Comparison of ENCODE assay signal across 8 mouse cellular contexts in the genomic region with DNA sequence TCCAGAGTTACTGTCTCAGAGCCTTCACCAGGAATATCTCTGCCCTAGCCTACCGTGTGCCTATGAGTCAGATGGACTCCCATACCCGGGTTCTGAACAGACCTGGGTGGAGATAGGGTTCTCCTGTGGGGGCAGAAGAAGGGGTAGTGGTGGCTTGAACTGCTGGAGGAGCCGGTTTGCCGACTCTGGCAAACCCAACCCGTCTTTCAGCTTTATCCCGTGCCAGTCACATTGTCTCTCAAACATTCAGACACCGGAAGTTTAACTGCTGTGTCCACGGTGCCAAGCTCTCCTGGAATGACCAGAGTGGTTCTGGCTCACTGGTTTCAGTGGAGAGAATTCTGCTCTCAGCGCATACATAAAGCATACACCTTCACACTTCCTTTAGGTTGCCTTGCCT. TPM values are rescaled to one million over a fixed set of nuclear protein-coding genes. Genes with fewer than 3 reads are reported as not detected.
DNase-seq lines count a peak whose midpoint lies in the region; ATAC-seq and TF ChIP-seq lines count a peak whose summit lies in the region.

No protein-coding gene starts in this region.

- H3K27me3 ChIP-seq in thymus, adult 2 months (ENCODE audit: control insufficient read depth, insufficient read depth, low read length): no peaks in the 10 kb centered on the region
- H3K27me3 ChIP-seq in limb, embryonic 14.5 days (ENCODE audit: control insufficient read depth, insufficient read depth, low read length): no peaks in the 10 kb centered on the region
- no peaks in the 10 kb centered on the region for H3K27me3 ChIP-seq in stomach, embryonic 16.5 days (ENCODE audit: control insufficient read depth, insufficient read depth, low read length)

- H3K36me3 ChIP-seq in thymus, adult 2 months (ENCODE audit: control insufficient read depth, insufficient read depth, low read length): no peaks in the 10 kb centered on the region
- no peaks in the 10 kb centered on the region for H3K36me3 ChIP-seq in limb, embryonic 14.5 days (ENCODE audit: control insufficient read depth, insufficient read depth, low read length)
- H3K36me3 ChIP-seq in stomach, embryonic 16.5 days (ENCODE audit: control insufficient read depth, insufficient read depth, low read length): no peaks in the 10 kb centered on the region

- no peak for TF ChIP-seq POLR2A in thymus, adult 2 months (IDR thresholded peaks at IDR 0.05; ENCODE audit: control insufficient read depth, extremely low read depth, insufficient read depth, low read length, poor library complexity)
- no peak for TF ChIP-seq POLR2A in limb, embryonic 14.5 days (IDR thresholded peaks at IDR 0.05; ENCODE audit: borderline replicate concordance, extremely low read depth, insufficient read depth, insufficient read length)

- H3K4me3 ChIP-seq in thymus, adult 2 months (ENCODE audit: control insufficient read depth, insufficient read depth, low read length): peak overlapping the region; percentile 88
- peak overlapping the region; percentile 90 for H3K4me3 ChIP-seq in limb, embryonic 14.5 days (replicated peaks; ENCODE audit: low read length)
- H3K4me3 ChIP-seq in stomach, embryonic 16.5 days (replicated peaks; ENCODE audit: low read length): peak overlapping the region; percentile 86

- peaks cover 41% of the 10 kb centered on the region for H3K4me1 ChIP-seq in thymus, adult 2 months (replicated peaks; ENCODE audit: control insufficient read depth, insufficient read depth, low read length)
- H3K4me1 ChIP-seq in limb, embryonic 14.5 days (ENCODE audit: control insufficient read depth, insufficient read depth, low read length): peaks cover 21% of the 10 kb centered on the region
- peaks cover 25% of the 10 kb centered on the region for H3K4me1 ChIP-seq in stomach, embryonic 16.5 days (ENCODE audit: control insufficient read depth, insufficient read depth, low read length)

- H3K27ac ChIP-seq in thymus, adult 2 months (ENCODE audit: control insufficient read depth, insufficient read depth, low read length): no peak overlapping the region
- H3K27ac ChIP-seq in limb, embryonic 14.5 days (replicated peaks; ENCODE audit: low read depth, low read length): no peak overlapping the region
- peak overlapping the region; percentile 83 for H3K27ac ChIP-seq in stomach, embryonic 16.5 days (ENCODE audit: low read length)

- peak; percentile 85 for DNase-seq in heart, adult 11 months
- no peak for DNase-seq in heart, adult 8-10 months (ENCODE audit: low spot score)
- DNase-seq in thymus, adult 2 months: no peak
- DNase-seq in thymus, postnatal 14 days: no peak
- no peak for DNase-seq in limb, embryonic 14.5 days (ENCODE audit: low spot score)
- no peak for DNase-seq in embryo, embryonic 10 days (ENCODE audit: low spot score)
- DNase-seq in cerebellum, adult 9-10 months: no peak

- no peak overlapping the region for H3K9ac ChIP-seq in limb, embryonic 14.5 days (ENCODE audit: low read depth, low read length, severe bottlenecking)
- H3K9ac ChIP-seq in stomach, embryonic 16.5 days (ENCODE audit: low read length): peak overlapping the region; percentile 93; the same call in 1 of the 2 replicates

- WGBS in thymus, adult 2 months: 84% methylated on average over 9 of the region's 9 CpGs
- 75% methylated on average over 9 of the region's 9 CpGs for WGBS in limb, embryonic 14.5 days
- 61% methylated on average over 9 of the region's 9 CpGs for WGBS in stomach, embryonic 16.5 days

- no peaks in the 10 kb centered on the region for H3K9me3 ChIP-seq in limb, embryonic 14.5 days (ENCODE audit: control insufficient read depth, low read length)
- no peaks in the 10 kb centered on the region for H3K9me3 ChIP-seq in stomach, embryonic 16.5 days (replicated peaks; ENCODE audit: control insufficient read depth, low read length)

- no peak for TF ChIP-seq CTCF in thymus, adult 2 months (IDR thresholded peaks at IDR 0.05; ENCODE audit: borderline replicate concordance, control insufficient read depth, extremely low read depth, insufficient read depth, low read length, poor library complexity)

- H3K4me2 ChIP-seq in limb, embryonic 14.5 days (replicated peaks; ENCODE audit: low read depth, low read length, severe bottlenecking): peak overlapping the region; percentile 90
- H3K4me2 ChIP-seq in stomach, embryonic 16.5 days (ENCODE audit: low read depth, low read length): peak overlapping the region; percentile 92

- no peak for ATAC-seq in limb, embryonic 14.5 days (ENCODE audit: low FRiP score, low read depth)
- ATAC-seq in stomach, embryonic 16.5 days (ENCODE audit: insufficient read depth, low FRiP score): no peak

RNA-seq across cellular contexts. Expression of a gene that starts 2.3 kb away (rescaled TPM):
- 10 to 100 TPM; 18.6 to 22.6 (median 21.4) TPM for total RNA-seq in heart, adult 8-10 months (2022)
- polyA plus RNA-seq in thymus, adult 2 months (2012; rRNA removed): 479 and 508 TPM in 2 replicates
- 98.1 and 141 TPM in 2 replicates for polyA plus RNA-seq in limb, embryonic 14.5 days (2012; rRNA removed)
- polyA plus RNA-seq in limb, embryonic 14.5 days (2014; fragmentation: Nextera tagmentation; extraction: Ambion mirVana): 16.0 and 17.6 TPM in 2 replicates
- polyA plus RNA-seq in stomach, embryonic 16.5 days (2015; fragmentation: Nextera tagmentation; extraction: Ambion mirVana): 10.6 TPM in 2 replicates

RNA-seq across cellular contexts. Expression of a gene that starts 37.3 kb away (rescaled TPM):
- total RNA-seq in heart, adult 8-10 months (2022): 10 to 100 TPM; 21.4 to 53.5 (median 38.0) TPM
- 11.7 and 14.2 TPM in 2 replicates for polyA plus RNA-seq in thymus, adult 2 months (2012; rRNA removed)
- polyA plus RNA-seq in limb, embryonic 14.5 days (2012; rRNA removed): 28.6 and 33.6 TPM in 2 replicates
- polyA plus RNA-seq in limb, embryonic 14.5 days (2014; fragmentation: Nextera tagmentation; extraction: Ambion mirVana): 33.4 and 33.8 TPM in 2 replicates
- polyA plus RNA-seq in stomach, embryonic 16.5 days (2015; fragmentation: Nextera tagmentation; extraction: Ambion mirVana): 68.3 and 69.7 TPM in 2 replicates
